Mouse (Mus musculus): ENCODE data around the gene Olfr1336. TPM values are rescaled to one million over a fixed set of nuclear protein-coding genes. Genes with fewer than 3 reads are reported as not detected.

Olfr1336 gene
- total and polyA plus RNA-seq, 2 experiments from 2014 or later, result not detected

GRCm38 (mm10) chr7:6486841-6487240 is 30.9 kb downstream of the Olfr1336 start, which contains the start of gene Olfr5:
Gene Olfr5, minus strand, starts transcription at chr7:6486941.
- no peaks in the 10 kb centered on the region for H3K36me3 ChIP-seq (ENCODE audit: insufficient read depth, low read length)
- no peak within 1 kb of the TSS for H3K4me3 ChIP-seq (ENCODE audit: low read depth, low read length)
- H3K9me3 ChIP-seq (ENCODE audit: low read length), result 0 out of 2 replicates have a peak, but pooled peaks cover 3% of the 10 kb centered on the region
- no peak within 1 kb of the TSS for H3K9ac ChIP-seq (replicated peaks; ENCODE audit: low read length, poor library complexity, severe bottlenecking)
- H3K27ac ChIP-seq (ENCODE audit: low read depth, low read length), result no peak within 1 kb of the TSS
- WGBS, result 27% methylated on average over 2 of the region's 2 CpGs
- no peaks in the 10 kb centered on the region for H3K27me3 ChIP-seq (ENCODE audit: insufficient read depth, low read length)
- no peak for TF ChIP-seq CTCF (IDR thresholded peaks at IDR 0.05)
- H3K4me1 ChIP-seq (ENCODE audit: insufficient read depth, low read length), result no peaks in the 10 kb centered on the region
- ATAC-seq (ENCODE audit: low FRiP score) (no peak), DNase-seq (ENCODE audit: low spot score) (no peak)
- no peak within 1 kb of the TSS for H3K4me2 ChIP-seq (ENCODE audit: low read depth, low read length, poor library complexity, severe bottlenecking)

GRCm38 (mm10) chr7:6499655-6500054 is 43.7 kb downstream of the Olfr1336 start, which contains the start of gene Olfr1347:
Gene Olfr1347, minus strand, starts transcription at chr7:6499755.
- no peak for TF ChIP-seq CTCF (IDR thresholded peaks at IDR 0.05)
- DNase-seq (ENCODE audit: low spot score) (no peak), ATAC-seq (ENCODE audit: low FRiP score) (no peak)
- H3K9me3 ChIP-seq (ENCODE audit: low read length), result no peaks in the 10 kb centered on the region
- H3K27me3 ChIP-seq (ENCODE audit: insufficient read depth, low read length), result no peaks in the 10 kb centered on the region
- no peaks in the 10 kb centered on the region for H3K36me3 ChIP-seq (ENCODE audit: insufficient read depth, low read length)
- WGBS, result 54% methylated on average over 1 of the region's 1 CpGs
- H3K27ac ChIP-seq (ENCODE audit: low read depth, low read length), result no peak within 1 kb of the TSS
- no peaks in the 10 kb centered on the region for H3K4me1 ChIP-seq (ENCODE audit: insufficient read depth, low read length)
- H3K9ac ChIP-seq (replicated peaks; ENCODE audit: low read length, poor library complexity, severe bottlenecking), result no peak within 1 kb of the TSS
- no peak within 1 kb of the TSS for H3K4me3 ChIP-seq (ENCODE audit: low read depth, low read length)
- H3K4me2 ChIP-seq (ENCODE audit: low read depth, low read length, poor library complexity, severe bottlenecking), result no peak within 1 kb of the TSS

- H3K36me3 ChIP-seq (ENCODE audit: insufficient read depth, low read length), result no peaks in the 10 kb centered on the region
- no peak within 1 kb of the TSS for H3K9ac ChIP-seq (replicated peaks; ENCODE audit: low read length, poor library complexity, severe bottlenecking)
- H3K27ac ChIP-seq (ENCODE audit: low read depth, low read length), result no peak within 1 kb of the TSS
- H3K27me3 ChIP-seq (ENCODE audit: insufficient read depth, low read length), result no peaks in the 10 kb centered on the region
- TF ChIP-seq CTCF (IDR thresholded peaks at IDR 0.05), result no peak
- no peak within 1 kb of the TSS for H3K4me2 ChIP-seq (ENCODE audit: low read depth, low read length, poor library complexity, severe bottlenecking)
- H3K9me3 ChIP-seq (ENCODE audit: low read length), result no peaks in the 10 kb centered on the region
- H3K4me1 ChIP-seq (ENCODE audit: insufficient read depth, low read length), result no peaks in the 10 kb centered on the region
- no peak within 1 kb of the TSS for H3K4me3 ChIP-seq (ENCODE audit: low read depth, low read length)
- ATAC-seq (ENCODE audit: low FRiP score) (no peak), DNase-seq (ENCODE audit: low spot score) (no peak)
- 84% methylated on average over 1 of the region's 1 CpGs for WGBS
Measured at GRCm38 (mm10) chr7:6508648-6509047, 52.7 kb downstream of the Olfr1336 start, which contains the start of gene Olfr1348. Gene Olfr1348, minus strand, starts transcription at chr7:6508748.

Other genes with a start within 250 kb of the Olfr1336 start
- gene Zscan5b, start 233.9 kb upstream of the Olfr1336 start, total RNA-seq (2014; rRNA removed), result not detected in 2 replicates
- gene Zscan5b, start 233.9 kb upstream of the Olfr1336 start, polyA plus RNA-seq (2015; fragmentation: Nextera tagmentation; extraction: Ambion mirVana), result not detected in 2 replicates
- gene Epp13, start 203.5 kb upstream of the Olfr1336 start, total RNA-seq (2014; rRNA removed), result not detected in 2 replicates
- gene Epp13, start 203.5 kb upstream of the Olfr1336 start, polyA plus RNA-seq (2015; fragmentation: Nextera tagmentation; extraction: Ambion mirVana), result 0.39 TPM in 1 of 2 replicates, not detected in the other
- 5.2 and 7.1 TPM in 2 replicates for gene Zfp667, start 169.6 kb upstream of the Olfr1336 start, total RNA-seq (2014; rRNA removed)
- 11.0 and 12.4 TPM in 2 replicates for gene Zfp667, start 169.6 kb upstream of the Olfr1336 start, polyA plus RNA-seq (2015; fragmentation: Nextera tagmentation; extraction: Ambion mirVana)
- 6.7 and 9.9 TPM in 2 replicates for gene Zfp583, start 124.9 kb upstream of the Olfr1336 start, total RNA-seq (2014; rRNA removed)
- gene Zfp583, start 124.9 kb upstream of the Olfr1336 start, polyA plus RNA-seq (2015; fragmentation: Nextera tagmentation; extraction: Ambion mirVana), result 15.2 and 16.5 TPM in 2 replicates
- gene Gm3854, start 112.4 kb upstream of the Olfr1336 start, total RNA-seq (2014; rRNA removed), result 3.4 and 5.0 TPM in 2 replicates
- gene Gm3854, start 112.4 kb upstream of the Olfr1336 start, polyA plus RNA-seq (2015; fragmentation: Nextera tagmentation; extraction: Ambion mirVana), result 4.5 and 5.6 TPM in 2 replicates
- gene Zfp78, start 92.9 kb upstream of the Olfr1336 start, total RNA-seq (2014; rRNA removed), result 2.6 and 4.7 TPM in 2 replicates
- 3.3 and 4.3 TPM in 2 replicates for gene Zfp78, start 92.9 kb upstream of the Olfr1336 start, polyA plus RNA-seq (2015; fragmentation: Nextera tagmentation; extraction: Ambion mirVana)
- gene Zfp28, start 72.9 kb upstream of the Olfr1336 start, total RNA-seq (2014; rRNA removed), result 14.8 and 16.5 TPM in 2 replicates
- gene Zfp28, start 72.9 kb upstream of the Olfr1336 start, polyA plus RNA-seq (2015; fragmentation: Nextera tagmentation; extraction: Ambion mirVana), result 16.4 and 19.5 TPM in 2 replicates
- 19.6 and 21.8 TPM in 2 replicates for gene Smim17, start 57.5 kb upstream of the Olfr1336 start, total RNA-seq (2014; rRNA removed)
- gene Smim17, start 57.5 kb upstream of the Olfr1336 start, polyA plus RNA-seq (2015; fragmentation: Nextera tagmentation; extraction: Ambion mirVana), result 6.3 and 7.4 TPM in 2 replicates
- 0.47 and 0.77 TPM in 2 replicates for gene Gm20715, start 45.9 kb upstream of the Olfr1336 start, total RNA-seq (2014; rRNA removed)
- gene Gm20715, start 45.9 kb upstream of the Olfr1336 start, polyA plus RNA-seq (2015; fragmentation: Nextera tagmentation; extraction: Ambion mirVana), result not detected in 2 replicates
- 0.47 and 5.2 TPM in 2 replicates for gene Olfr1344, start 17.5 kb upstream of the Olfr1336 start, total RNA-seq (2014; rRNA removed)
- gene Olfr1344, start 17.5 kb upstream of the Olfr1336 start, polyA plus RNA-seq (2015; fragmentation: Nextera tagmentation; extraction: Ambion mirVana), result 0.28 and 0.36 TPM in 2 replicates
- not detected in 2 replicates for gene Olfr1346, start 10.9 kb downstream of the Olfr1336 start, total RNA-seq (2014; rRNA removed)
- not detected in 2 replicates for gene Olfr1346, start 10.9 kb downstream of the Olfr1336 start, polyA plus RNA-seq (2015; fragmentation: Nextera tagmentation; extraction: Ambion mirVana)
- not detected in 2 replicates for gene Olfr5, start 30.8 kb downstream of the Olfr1336 start, total RNA-seq (2014; rRNA removed)
- gene Olfr5, start 30.8 kb downstream of the Olfr1336 start, polyA plus RNA-seq (2015; fragmentation: Nextera tagmentation; extraction: Ambion mirVana), result not detected in 2 replicates
- not detected in 2 replicates for gene Olfr1347, start 43.6 kb downstream of the Olfr1336 start, total RNA-seq (2014; rRNA removed)
- gene Olfr1347, start 43.6 kb downstream of the Olfr1336 start, polyA plus RNA-seq (2015; fragmentation: Nextera tagmentation; extraction: Ambion mirVana), result not detected in 2 replicates
- not detected in 2 replicates for gene Olfr1348, start 52.6 kb downstream of the Olfr1336 start, total RNA-seq (2014; rRNA removed)
- not detected in 2 replicates for gene Olfr1348, start 52.6 kb downstream of the Olfr1336 start, polyA plus RNA-seq (2015; fragmentation: Nextera tagmentation; extraction: Ambion mirVana)
- gene Olfr1349, start 66.8 kb downstream of the Olfr1336 start, total RNA-seq (2014; rRNA removed), result not detected in 2 replicates
- gene Olfr1349, start 66.8 kb downstream of the Olfr1336 start, polyA plus RNA-seq (2015; fragmentation: Nextera tagmentation; extraction: Ambion mirVana), result not detected in 2 replicates
- gene Olfr1350, start 108.7 kb downstream of the Olfr1336 start, total RNA-seq (2014; rRNA removed), result not detected in 2 replicates
- not detected in 2 replicates for gene Olfr1350, start 108.7 kb downstream of the Olfr1336 start, polyA plus RNA-seq (2015; fragmentation: Nextera tagmentation; extraction: Ambion mirVana)
- gene Zim1, start 240.3 kb downstream of the Olfr1336 start, total RNA-seq (2014; rRNA removed), result 32.8 and 47.4 TPM in 2 replicates
- gene Zim1, start 240.3 kb downstream of the Olfr1336 start, polyA plus RNA-seq (2015; fragmentation: Nextera tagmentation; extraction: Ambion mirVana), result 9.0 and 10.0 TPM in 2 replicates